Comparison of ENCODE assay signal across 1 mouse cellular context in the genomic region with DNA sequence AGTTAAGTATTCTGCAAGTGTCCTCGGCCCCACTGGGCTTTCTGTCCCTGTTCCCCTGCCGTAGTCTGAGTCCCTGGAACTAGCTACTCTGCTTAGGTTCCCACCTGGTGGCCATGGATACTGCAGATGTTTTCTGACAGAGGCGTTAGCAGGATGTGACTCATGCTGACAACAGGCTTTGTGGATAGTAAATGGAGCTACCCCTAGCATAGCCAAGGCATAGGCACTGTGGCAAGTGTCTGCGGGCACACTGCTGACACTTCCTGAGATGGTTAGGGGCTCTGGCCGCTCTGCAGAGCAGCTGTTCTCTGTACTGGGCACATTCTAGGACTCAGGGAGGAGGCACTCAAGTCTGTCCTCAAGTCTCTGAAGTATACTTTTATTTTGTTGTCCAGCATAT.
TF ChIP-seq lines count a peak whose summit lies in the region.

No protein-coding gene starts in this region.

TF ChIP-seq in myocyte, 11 proteins besides CTCF, POLR2A, EP300 and RAD21 (continued from another document):
- peak; percentile 63 for TF ChIP-seq TCF3 (IDR thresholded peaks at IDR 0.05; ENCODE audit: insufficient read length, low read depth)
- no peak for TF ChIP-seq E2F4 (IDR thresholded peaks at IDR 0.05; ENCODE audit: insufficient read depth)
- TF ChIP-seq REST (IDR thresholded peaks at IDR 0.05; ENCODE audit: insufficient read depth, insufficient read length) = no peak
